Mouse (Mus musculus): Measurements from ENCODE around the gene Fgf10.

DNA sequence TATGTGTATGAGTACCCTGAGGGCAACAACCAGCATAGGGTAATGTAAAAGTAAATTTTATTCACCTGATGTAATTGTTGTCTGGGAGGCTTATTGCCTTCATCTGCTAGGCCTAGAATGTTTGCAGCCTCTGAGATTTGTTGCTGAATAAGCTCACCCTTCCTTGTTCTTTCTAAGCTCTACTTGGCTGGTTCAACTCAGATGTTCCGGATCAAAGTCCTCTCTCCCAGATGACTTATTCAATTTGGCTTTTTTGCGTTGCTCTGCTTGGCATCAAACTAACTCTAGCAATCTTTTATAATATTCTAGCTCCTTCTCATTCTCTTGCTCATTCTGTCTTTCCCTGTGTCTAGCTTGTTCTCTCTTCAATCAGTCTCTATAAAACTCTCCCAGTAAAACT, 109.6 kb downstream of the Fgf10 start:
- TF ChIP-seq ELF1 (IDR thresholded peaks at IDR 0.05; ENCODE audit: low read depth, low read length) (no peak), POLR2A (IDR thresholded peaks at IDR 0.05; ENCODE audit: low read depth, low read length) (no peak), ZNF384 (IDR thresholded peaks at IDR 0.05; ENCODE audit: low read depth, low read length) (no peak)

Measured in CH12.LX (cell line).